Mouse (Mus musculus) hindbrain, embryonic 11.5 days (tissue): ENCODE measurements around the gene Wdtc1. TPM values are rescaled to one million over a fixed set of nuclear protein-coding genes. Genes with fewer than 3 reads are reported as not detected.
A peak's percentile ranks its signal among the peaks of the same experiment; 100 is the strongest.

Source experiments
- ATAC-seq: fragments of 200-750 bp; cut with Nextera tagmentation; 2 replicates; pipeline ENCODE4 v1.8.0; 2017; ENCODE audit warnings: mild to moderate bottlenecking, moderate TSS enrichment, moderate library complexity; ENCODE audit not compliant: low FRiP score
- DNase-seq: peaks from one replicate; pipeline ENCODE4 v3.0.0-alpha.2; 2015; ENCODE audit warnings: low spot score
- H3K27ac ChIP-seq: fragments of 300-500 bp; sonication (generic); 2 replicates; pipeline ENCODE4 v1.5.1; 2014; ENCODE audit warnings: mild to moderate bottlenecking, low read depth, low read length
- H3K27me3 ChIP-seq: fragments of 300-500 bp; sonication (generic); 2 replicates; pipeline ENCODE4 v1.6.1; 2014; ENCODE audit warnings: mild to moderate bottlenecking, low read length, moderate library complexity, mixed read lengths; ENCODE audit not compliant: control insufficient read depth, insufficient read depth
- H3K36me3 ChIP-seq: fragments of 300-500 bp; sonication (generic); 2 replicates; pipeline ENCODE4 v1.6.1; 2014; ENCODE audit warnings: mild to moderate bottlenecking, low read length, moderate library complexity, mixed read lengths; ENCODE audit not compliant: control insufficient read depth, insufficient read depth
- H3K4me1 ChIP-seq: fragments of 300-500 bp; sonication (generic); replicated peaks from 2 replicates; pipeline ENCODE4 v1.6.1; 2014; ENCODE audit warnings: low read length, mixed read lengths; ENCODE audit not compliant: control insufficient read depth, insufficient read depth
- H3K4me2 ChIP-seq: fragments of 300-500 bp; sonication (generic); replicated peaks from 2 replicates; pipeline ENCODE4 v1.6.1; 2014; ENCODE audit warnings: mild to moderate bottlenecking, low read depth, low read length
- H3K4me3 ChIP-seq: fragments of 300-500 bp; sonication (generic); 2 replicates; pipeline ENCODE4 v1.5.1; 2014; ENCODE audit warnings: low read depth, low read length
- H3K9ac ChIP-seq: fragments of 300-500 bp; sonication (generic); 2 replicates; pipeline ENCODE4 v1.6.1; 2014; ENCODE audit warnings: low read depth, low read length
- H3K9me3 ChIP-seq: fragments of 300-500 bp; sonication (generic); 2 replicates; pipeline ENCODE4 v1.6.1; 2016; ENCODE audit warnings: low read length; ENCODE audit not compliant: control insufficient read depth
- WGBS: fragments of 180-500 bp; shearing (Covaris S2); extraction: QIAGEN DNeasy Blood & Tissue Kit; methylation state at CpG from one replicate; pipeline ENCODE4 v1.1.7; 2014; 5-methylcytosine and 5-hydroxymethylcytosine counted together
- polyA plus RNA-seq: library from polyadenylated mRNA; unstranded; fragments of >200 nt; fragmentation: Nextera tagmentation; extraction: Ambion mirVana; gene quantifications from 2 replicates; pipeline ENCODE4 v1.2.1, GENCODE M21; 2014

Gene Wdtc1
- polyA plus RNA-seq, 1 experiment from 2014 or later = 23.4 TPM

- no peaks in the 10 kb centered on the region for H3K4me1 ChIP-seq
- no peak overlapping the region for H3K27ac ChIP-seq
- no peak overlapping the region for H3K9ac ChIP-seq
- no peaks in the 10 kb centered on the region for H3K9me3 ChIP-seq
- DNase-seq = peak; percentile 59
- H3K27me3 ChIP-seq = no peaks in the 10 kb centered on the region
- H3K36me3 ChIP-seq = no peaks in the 10 kb centered on the region
- H3K4me2 ChIP-seq = no peak overlapping the region
- H3K4me3 ChIP-seq = no peak overlapping the region
- 8% methylated on average over 4 of the region's 4 CpGs for WGBS
- no peak for ATAC-seq
These were observed 9.2 kb downstream of the Wdtc1 start for GRCm38 (mm10) chr4:133344112-133344511.

DNA sequence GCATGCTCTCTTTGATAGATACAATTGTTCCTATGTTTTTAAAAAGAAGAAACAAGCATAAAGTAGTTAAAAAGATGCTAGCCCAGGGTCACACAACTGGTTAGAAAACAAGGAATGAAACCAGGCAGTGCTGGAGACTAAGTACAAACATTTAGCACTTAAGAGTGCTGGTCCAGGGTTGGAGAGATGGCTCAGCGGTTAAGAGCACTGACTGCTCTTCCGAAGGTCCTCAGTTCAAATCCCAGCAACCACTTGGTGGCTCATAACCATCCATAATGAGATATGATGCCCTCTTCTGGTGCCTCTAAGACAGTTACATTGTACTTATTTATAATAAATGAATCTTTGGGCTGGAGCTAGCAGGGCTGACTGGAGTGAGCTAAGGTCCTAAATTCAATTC lies 13.1 kb downstream of the Wdtc1 start:
- no peak for ATAC-seq
- Histone ChIP-seq H3K9ac (no peak overlapping the region), H3K27ac (no peak overlapping the region), H3K4me1 (no peaks in the 10 kb centered on the region; the same call in 1 of the 2 replicates), H3K4me2 (no peak overlapping the region), H3K4me3 (no peak overlapping the region), H3K9me3 (no peaks in the 10 kb centered on the region), H3K27me3 (no peaks in the 10 kb centered on the region), H3K36me3 (no peaks in the 10 kb centered on the region)
- no peak for DNase-seq
- 80% methylated on average over 2 of the region's 2 CpGs for WGBS

DNA sequence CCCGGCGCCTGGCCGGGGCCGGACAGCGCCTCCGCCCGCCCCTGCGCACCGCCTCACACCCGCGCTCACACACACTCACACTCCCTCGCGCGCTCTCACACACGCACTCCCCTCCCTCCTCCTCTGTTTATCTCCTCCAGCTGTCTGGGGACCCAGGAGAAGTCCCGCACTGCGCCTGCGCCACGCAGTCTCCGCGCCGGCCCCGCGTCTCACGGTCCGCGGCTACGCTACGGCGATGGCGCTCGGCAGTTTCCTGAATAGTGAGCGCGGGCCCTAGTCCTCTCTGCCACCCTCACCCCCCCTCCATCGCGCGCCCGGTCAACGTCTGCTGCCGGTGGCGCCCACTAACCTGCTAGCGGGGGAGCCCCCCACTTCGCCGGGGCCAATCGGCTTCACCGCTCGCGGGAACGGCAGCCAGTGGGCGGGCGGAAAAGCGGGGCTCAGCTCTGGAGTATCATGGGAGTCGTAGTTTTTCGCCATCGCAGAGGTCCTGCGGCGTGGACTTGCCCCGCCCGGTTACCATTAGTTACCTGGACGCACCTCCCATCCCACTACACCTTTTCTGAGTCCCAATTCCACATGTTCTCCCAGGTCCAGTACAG lies 14.0 kb downstream of the Wdtc1 start:
- peak overlapping the region; percentile 81 for H3K4me2 ChIP-seq
- peak; percentile 97 for ATAC-seq
- peak overlapping the region; percentile 79 for H3K27ac ChIP-seq
- WGBS = under 1% methylated on average over 50 of the region's 60 CpGs
- no peaks in the 10 kb centered on the region; the same call in 1 of the 2 replicates for H3K4me1 ChIP-seq
- H3K9me3 ChIP-seq = no peaks in the 10 kb centered on the region
- H3K9ac ChIP-seq = peak overlapping the region; percentile 90
- H3K27me3 ChIP-seq = no peaks in the 10 kb centered on the region
- H3K4me3 ChIP-seq = peak overlapping the region; percentile 91
- DNase-seq = peak; percentile 97
- H3K36me3 ChIP-seq = no peaks in the 10 kb centered on the region

DNA sequence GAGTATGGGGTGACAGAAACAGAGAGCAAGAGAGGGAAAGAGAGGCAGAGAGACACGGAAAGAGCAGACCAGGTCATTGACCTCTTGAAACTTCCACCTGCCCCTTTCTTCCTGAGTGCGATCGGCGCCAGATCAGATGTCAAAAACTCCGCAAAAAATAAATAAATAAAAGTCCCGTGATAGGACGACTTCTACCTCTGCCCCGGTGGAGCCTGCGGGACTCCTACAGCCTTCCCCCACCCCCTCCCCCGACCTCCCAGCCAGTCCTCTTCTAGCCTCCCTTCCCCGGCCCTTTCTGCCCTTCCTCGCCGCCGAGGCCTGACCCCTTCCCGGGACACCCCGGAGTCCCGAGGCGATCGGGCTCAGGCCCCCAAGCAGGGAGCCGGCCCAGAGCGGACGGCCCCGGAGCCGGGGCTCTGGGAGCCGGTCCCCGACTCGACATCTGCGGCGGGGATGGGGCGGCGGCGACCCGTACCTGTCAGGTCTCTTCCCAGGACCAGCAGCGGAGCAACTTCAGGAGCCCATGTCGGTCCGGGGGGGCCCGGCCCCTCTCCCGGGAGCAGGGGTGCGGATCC lies 14.7 kb downstream of the Wdtc1 start:
- 0% methylated on average over 39 of the region's 39 CpGs for WGBS
- Histone ChIP-seq H3K4me1 (no peaks in the 10 kb centered on the region; the same call in 1 of the 2 replicates), H3K9ac (peak overlapping the region; percentile 90), H3K4me2 (peak overlapping the region; percentile 81), H3K36me3 (no peaks in the 10 kb centered on the region), H3K9me3 (no peaks in the 10 kb centered on the region), H3K4me3 (peak overlapping the region; percentile 91), H3K27ac (peak overlapping the region; percentile 79), H3K27me3 (no peaks in the 10 kb centered on the region)
- ATAC-seq (no peak; the same call in 1 of the 2 replicates), DNase-seq (no peak)

DNA sequence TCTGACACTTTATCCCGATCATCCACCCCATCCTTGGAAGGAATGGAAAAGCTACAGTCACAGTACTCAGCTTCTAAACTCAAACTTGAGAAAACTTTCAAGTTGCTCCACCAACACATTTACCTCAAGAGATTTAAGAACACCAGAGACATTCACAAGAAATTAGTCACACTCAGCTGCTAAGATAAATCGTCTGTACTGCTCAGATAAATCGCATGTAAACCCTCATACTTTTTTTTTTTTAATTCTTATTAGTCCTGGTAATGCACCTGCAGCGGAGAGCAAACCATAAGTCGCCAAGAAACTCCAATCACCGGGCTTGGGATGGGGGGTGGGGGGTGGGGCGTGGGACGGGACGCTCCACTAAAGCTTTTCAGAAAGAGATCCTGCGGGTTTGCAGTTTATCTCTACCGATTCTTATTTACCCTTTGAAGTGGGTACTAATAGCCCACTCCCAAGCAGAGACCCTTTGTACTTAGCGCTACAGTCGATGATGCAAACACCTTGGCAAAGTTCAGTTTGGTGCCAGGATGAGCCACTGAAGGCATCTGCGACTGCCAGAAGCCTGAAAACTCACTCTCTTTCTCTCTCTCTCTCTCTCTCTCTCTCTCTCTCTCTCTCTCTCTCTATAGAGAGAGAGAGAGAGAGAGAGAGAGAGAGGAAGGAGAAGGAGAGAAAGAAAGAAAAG lies 15.3 kb downstream of the Wdtc1 start:
- peak; percentile 15 for DNase-seq
- peak overlapping the region; percentile 90 for H3K9ac ChIP-seq
- ATAC-seq = no peak
- no peak overlapping the region for H3K27ac ChIP-seq
- peak overlapping the region; percentile 81 for H3K4me2 ChIP-seq
- no peaks in the 10 kb centered on the region for H3K9me3 ChIP-seq
- no peaks in the 10 kb centered on the region for H3K36me3 ChIP-seq
- 16% methylated on average over 14 of the region's 14 CpGs for whole genome bisulfite sequencing
- no peaks in the 10 kb centered on the region; the same call in 1 of the 2 replicates for H3K4me1 ChIP-seq
- H3K4me3 ChIP-seq = peak overlapping the region; percentile 91
- H3K27me3 ChIP-seq = no peaks in the 10 kb centered on the region

GRCm38 (mm10) chr4:133333306-133333705 lies 20.0 kb downstream of the Wdtc1 start:
- Histone ChIP-seq H3K9me3 (no peaks in the 10 kb centered on the region), H3K36me3 (no peaks in the 10 kb centered on the region), H3K4me2 (no peak overlapping the region), H3K4me3 (no peak overlapping the region), H3K27me3 (no peaks in the 10 kb centered on the region), H3K27ac (no peak overlapping the region), H3K9ac (no peak overlapping the region), H3K4me1 (no peaks in the 10 kb centered on the region; the same call in 1 of the 2 replicates)
- no peak for ATAC-seq
- WGBS = 66% methylated on average over 6 of the region's 6 CpGs
- DNase-seq = no peak

GRCm38 (mm10) chr4:133330296-133330695 lies 23.0 kb downstream of the Wdtc1 start:
- H3K4me1 ChIP-seq = no peaks in the 10 kb centered on the region
- H3K9me3 ChIP-seq = no peaks in the 10 kb centered on the region
- H3K9ac ChIP-seq = no peak overlapping the region
- 86% methylated on average over 4 of the region's 4 CpGs for WGBS
- no peak overlapping the region for H3K27ac ChIP-seq
- DNase-seq (no peak), ATAC-seq (no peak)
- H3K4me2 ChIP-seq = no peak overlapping the region
- H3K27me3 ChIP-seq = no peaks in the 10 kb centered on the region
- H3K4me3 ChIP-seq = no peak overlapping the region
- H3K36me3 ChIP-seq = no peaks in the 10 kb centered on the region

GRCm38 (mm10) chr4:133328129-133328528 lies 25.2 kb downstream of the Wdtc1 start:
- H3K9ac ChIP-seq = no peak overlapping the region
- no peaks in the 10 kb centered on the region for H3K36me3 ChIP-seq
- H3K27ac ChIP-seq = no peak overlapping the region
- DNase-seq (no peak), ATAC-seq (no peak)
- H3K4me3 ChIP-seq = no peak overlapping the region
- H3K9me3 ChIP-seq = no peaks in the 10 kb centered on the region
- no peaks in the 10 kb centered on the region for H3K4me1 ChIP-seq
- H3K27me3 ChIP-seq = no peaks in the 10 kb centered on the region
- no peak overlapping the region for H3K4me2 ChIP-seq
- WGBS = 83% methylated on average over 7 of the region's 7 CpGs
